Mouse (Mus musculus) liver, embryonic 11.5 days (tissue): ENCODE measurements around the gene Rad9b. TPM values are rescaled to one million over a fixed set of nuclear protein-coding genes. Genes with fewer than 3 reads are reported as not detected.

Experiments used
- ATAC-seq: fragments of 200-750 bp; cut with Nextera tagmentation; replicated peaks from 2 replicates; pipeline ENCODE4 v1.8.0; 2017; ENCODE audit warnings: moderate number of reproducible peaks, mild to moderate bottlenecking, moderate TSS enrichment, moderate library complexity; ENCODE audit not compliant: low FRiP score
- DNase-seq: peaks from one replicate; pipeline ENCODE4 v3.0.0-alpha.2; 2017; ENCODE audit warnings: low spot score
- H3K27ac ChIP-seq: fragments of 300-500 bp; sonication (generic); 2 replicates; pipeline ENCODE4 v1.5.1; 2014; ENCODE audit warnings: mild to moderate bottlenecking, low read depth, low read length, control low read depth
- H3K27me3 ChIP-seq: fragments of 300-500 bp; sonication (generic); replicated peaks from 2 replicates; pipeline ENCODE4 v1.6.1; 2014; ENCODE audit warnings: low read length, mixed read lengths; ENCODE audit not compliant: control insufficient read depth, insufficient read depth
- H3K36me3 ChIP-seq: fragments of 300-500 bp; sonication (generic); 2 replicates; pipeline ENCODE4 v1.6.1; 2014; ENCODE audit warnings: mild to moderate bottlenecking, low read length, moderate library complexity, mixed read lengths; ENCODE audit not compliant: control insufficient read depth, insufficient read depth
- H3K4me1 ChIP-seq: fragments of 300-500 bp; sonication (generic); replicated peaks from 2 replicates; pipeline ENCODE4 v1.6.1; 2014; ENCODE audit warnings: low read length, mixed read lengths; ENCODE audit not compliant: control insufficient read depth, insufficient read depth
- H3K4me2 ChIP-seq: fragments of 300-500 bp; sonication (generic); 2 replicates; pipeline ENCODE4 v1.6.1; 2014; ENCODE audit warnings: mild to moderate bottlenecking, control low read depth, moderate library complexity
- H3K4me3 ChIP-seq: fragments of 300-500 bp; sonication (generic); 2 replicates; pipeline ENCODE4 v1.5.1; 2014; ENCODE audit warnings: low read depth, low read length, control low read depth
- H3K9ac ChIP-seq: fragments of 300-500 bp; sonication (generic); 2 replicates; pipeline ENCODE4 v1.6.1; 2014; ENCODE audit warnings: low read depth, low read length, control low read depth
- H3K9me3 ChIP-seq: fragments of 300-500 bp; sonication (generic); 2 replicates; pipeline ENCODE4 v1.6.1; 2016; ENCODE audit warnings: low read length, inconsistent platforms, mixed read lengths; ENCODE audit not compliant: control insufficient read depth
- WGBS: fragments of 180-500 bp; shearing (Covaris S2); extraction: QIAGEN DNeasy Blood & Tissue Kit; methylation state at CpG from one replicate; pipeline ENCODE4 v1.1.7; 2014; 5-methylcytosine and 5-hydroxymethylcytosine counted together
- polyA plus RNA-seq: library from polyadenylated mRNA; unstranded; fragments of >200 nt; fragmentation: Nextera tagmentation; extraction: Ambion mirVana; gene quantifications from 2 replicates; pipeline ENCODE4 v1.2.1, GENCODE M21; 2014

Rad9b gene
- polyA plus RNA-seq, 1 experiment from 2014 or later, result 7.0 TPM

DNA sequence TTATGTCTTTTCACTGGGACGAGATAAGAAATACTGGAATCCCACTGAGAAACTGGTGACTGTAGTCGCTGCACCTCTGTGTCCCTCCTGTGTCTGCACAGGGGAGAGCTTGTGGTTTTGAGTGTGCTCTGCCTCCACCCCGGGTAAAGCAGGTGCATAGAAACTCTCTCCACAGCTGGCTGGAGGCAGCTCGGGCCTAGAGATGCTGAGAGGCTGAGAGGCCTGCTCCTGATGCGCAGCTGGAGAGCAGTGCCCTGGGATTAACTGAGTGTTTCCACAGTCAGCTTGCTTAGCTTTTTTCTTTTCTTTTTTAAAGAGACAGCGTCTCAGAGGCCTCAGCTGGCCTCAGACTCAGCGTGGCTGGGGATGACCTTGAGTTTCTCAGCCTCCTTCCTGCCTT is 42.3 kb downstream of the Rad9b start:
- no peak overlapping the region for H3K27ac ChIP-seq
- no peak for ATAC-seq
- no peaks in the 10 kb centered on the region for H3K9me3 ChIP-seq
- peaks cover 5% of the 10 kb centered on the region for H3K4me1 ChIP-seq
- peaks cover 10% of the 10 kb centered on the region for H3K36me3 ChIP-seq
- no peak overlapping the region for H3K4me2 ChIP-seq
- no peaks in the 10 kb centered on the region for H3K27me3 ChIP-seq
- H3K4me3 ChIP-seq, result no peak overlapping the region
- 76% methylated on average over 7 of the region's 7 CpGs for WGBS
- DNase-seq, result no peak
- H3K9ac ChIP-seq, result no peak overlapping the region

- no peak overlapping the region for H3K4me3 ChIP-seq
- DNase-seq (no peak), ATAC-seq (no peak)
- peaks cover 7% of the 10 kb centered on the region; the same call in 1 of the 2 replicates for H3K36me3 ChIP-seq
- H3K4me1 ChIP-seq, result peaks cover 5% of the 10 kb centered on the region
- no peak overlapping the region for H3K27ac ChIP-seq
- no peak overlapping the region for H3K9ac ChIP-seq
- no peaks in the 10 kb centered on the region for H3K27me3 ChIP-seq
- no peaks in the 10 kb centered on the region for H3K9me3 ChIP-seq
- no peak overlapping the region for H3K4me2 ChIP-seq
- WGBS, result 88% methylated on average over 8 of the region's 8 CpGs
Observed at GRCm38 (mm10) chr5:122310699-122311098, 43.3 kb downstream of the Rad9b start.

DNA sequence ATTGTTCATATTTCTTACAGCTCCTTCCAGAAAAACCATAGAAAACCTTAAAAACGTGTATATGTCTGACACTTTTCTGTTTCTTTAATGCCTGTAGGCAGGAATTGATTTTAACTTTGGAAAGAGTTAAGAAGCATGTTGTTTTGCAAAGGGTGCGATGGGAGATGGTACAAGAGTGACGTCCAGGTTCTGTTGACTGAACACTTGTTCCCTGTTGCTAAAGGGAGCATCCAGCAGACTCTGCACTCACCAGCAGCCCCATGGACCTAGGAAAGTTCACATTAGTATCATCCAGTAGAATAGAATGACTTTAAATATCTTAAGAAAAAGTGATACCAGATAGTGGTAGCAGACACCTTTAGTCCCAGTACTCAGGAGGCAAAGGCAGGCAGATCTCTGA is 47.5 kb downstream of the Rad9b start:
- peaks cover 16% of the 10 kb centered on the region for H3K4me1 ChIP-seq
- DNase-seq, result no peak
- H3K9ac ChIP-seq, result no peak overlapping the region
- WGBS, result 84% methylated on average over 3 of the region's 3 CpGs
- no peak overlapping the region for H3K27ac ChIP-seq
- no peaks in the 10 kb centered on the region; the same call in 1 of the 2 replicates for H3K36me3 ChIP-seq
- H3K4me3 ChIP-seq, result no peak overlapping the region
- no peaks in the 10 kb centered on the region for H3K9me3 ChIP-seq
- ATAC-seq, result no peak
- no peak overlapping the region for H3K4me2 ChIP-seq
- H3K27me3 ChIP-seq, result no peaks in the 10 kb centered on the region

DNA sequence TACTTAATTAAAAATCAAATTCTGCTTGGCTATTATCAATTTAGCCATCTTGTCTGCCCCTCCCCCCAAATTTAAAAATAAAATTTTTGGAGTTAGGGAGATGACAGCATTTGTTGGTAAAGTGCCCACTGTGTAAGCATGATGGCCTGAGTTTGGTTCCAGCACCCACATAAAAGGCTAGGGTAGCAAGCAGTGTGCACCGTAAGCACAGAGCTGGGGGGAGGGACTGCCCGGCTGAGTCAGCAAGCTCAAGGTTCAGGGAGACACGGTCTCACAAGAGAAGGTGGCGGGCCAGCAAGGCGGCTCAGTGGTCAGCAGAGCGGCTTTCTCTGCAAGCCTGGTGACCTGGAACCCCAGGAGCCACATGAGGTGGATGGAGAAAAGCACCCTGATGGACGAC is 48.6 kb downstream of the Rad9b start:
- DNase-seq (no peak), ATAC-seq (no peak)
- Histone ChIP-seq H3K9me3 (no peaks in the 10 kb centered on the region), H3K4me3 (no peak overlapping the region), H3K4me1 (peaks cover 16% of the 10 kb centered on the region), H3K36me3 (no peaks in the 10 kb centered on the region; the same call in 1 of the 2 replicates), H3K27ac (no peak overlapping the region), H3K4me2 (no peak overlapping the region), H3K27me3 (no peaks in the 10 kb centered on the region), H3K9ac (no peak overlapping the region)
- WGBS, result 87% methylated on average over 7 of the region's 7 CpGs

- peaks cover 16% of the 10 kb centered on the region for H3K4me1 ChIP-seq
- H3K4me3 ChIP-seq, result no peak overlapping the region
- no peaks in the 10 kb centered on the region for H3K27me3 ChIP-seq
- no peak overlapping the region for H3K9ac ChIP-seq
- H3K9me3 ChIP-seq, result no peaks in the 10 kb centered on the region
- no peak overlapping the region for H3K27ac ChIP-seq
- WGBS, result 77% methylated on average over 6 of the region's 6 CpGs
- DNase-seq (no peak), ATAC-seq (no peak)
- no peak overlapping the region for H3K4me2 ChIP-seq
- no peaks in the 10 kb centered on the region; the same call in 1 of the 2 replicates for H3K36me3 ChIP-seq
Observed at GRCm38 (mm10) chr5:122304541-122304940, 49.5 kb downstream of the Rad9b start.

DNA sequence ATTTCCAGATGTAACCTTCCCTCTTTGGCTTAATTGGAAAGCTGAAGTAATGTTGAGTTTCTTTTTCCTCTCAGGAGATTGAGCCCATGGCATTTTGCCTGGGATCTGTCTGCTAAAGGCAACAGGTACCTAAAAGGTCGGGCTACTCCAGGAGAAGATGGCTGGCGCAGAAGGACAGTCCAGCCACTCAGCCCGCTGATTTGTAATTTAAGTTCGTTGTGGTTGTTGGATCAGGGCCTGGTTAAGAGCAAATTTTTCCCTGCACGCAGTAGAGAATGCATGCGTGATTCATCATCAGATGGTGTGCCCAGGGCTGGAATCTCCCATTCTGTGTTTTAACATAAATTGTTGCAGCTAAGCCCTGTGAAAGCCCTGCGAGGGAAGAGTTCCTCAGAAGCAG is 50.1 kb downstream of the Rad9b start:
- Histone ChIP-seq H3K4me1 (peaks cover 16% of the 10 kb centered on the region), H3K4me3 (no peak overlapping the region), H3K27me3 (no peaks in the 10 kb centered on the region), H3K9ac (no peak overlapping the region), H3K27ac (no peak overlapping the region), H3K9me3 (no peaks in the 10 kb centered on the region), H3K4me2 (no peak overlapping the region), H3K36me3 (no peaks in the 10 kb centered on the region; the same call in 1 of the 2 replicates)
- 88% methylated on average over 7 of the region's 7 CpGs for WGBS
- no peak for DNase-seq
- no peak for ATAC-seq

GRCm38 (mm10) chr5:122302810-122303745 is 51.0 kb downstream of the Rad9b start:
- H3K4me2 ChIP-seq, result no peak overlapping the region
- H3K27me3 ChIP-seq, result no peaks in the 10 kb centered on the region
- DNase-seq, result no peak
- ATAC-seq, result no peak; the same call in 1 of the 2 replicates
- H3K9ac ChIP-seq, result no peak overlapping the region
- no peaks in the 10 kb centered on the region; the same call in 1 of the 2 replicates for H3K36me3 ChIP-seq
- WGBS, result 71% methylated on average over 17 of the region's 17 CpGs
- H3K27ac ChIP-seq, result no peak overlapping the region
- H3K4me3 ChIP-seq, result no peak overlapping the region
- H3K4me1 ChIP-seq, result peaks cover 16% of the 10 kb centered on the region
- no peaks in the 10 kb centered on the region for H3K9me3 ChIP-seq

DNA sequence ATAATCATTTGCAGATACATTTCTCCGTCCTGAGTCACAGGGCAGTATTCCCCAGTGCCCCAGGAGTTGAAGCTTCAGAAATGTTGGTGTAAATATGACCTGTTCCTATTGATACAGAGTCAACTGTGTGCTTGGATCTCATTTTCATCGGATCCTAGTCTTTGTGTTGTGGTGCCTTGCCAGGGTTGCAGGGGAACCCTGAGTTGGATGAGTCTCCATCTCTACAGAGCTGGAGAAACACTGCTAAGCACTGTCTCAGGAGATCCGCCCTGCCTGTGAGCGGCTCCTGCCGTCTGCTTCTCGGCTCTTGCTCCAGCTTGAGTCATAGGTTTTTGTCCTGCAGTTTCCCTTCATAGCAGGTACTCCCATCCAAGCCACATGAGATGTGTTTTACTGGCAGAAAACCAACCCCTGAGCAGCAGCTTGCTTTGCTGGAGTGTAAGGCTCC is 53.9 kb downstream of the Rad9b start:
- no peaks in the 10 kb centered on the region for H3K36me3 ChIP-seq
- H3K4me2 ChIP-seq, result no peak overlapping the region
- DNase-seq (no peak), ATAC-seq (no peak)
- H3K4me3 ChIP-seq, result no peak overlapping the region
- H3K4me1 ChIP-seq, result peaks cover 13% of the 10 kb centered on the region
- H3K9me3 ChIP-seq, result no peaks in the 10 kb centered on the region
- H3K9ac ChIP-seq, result no peak overlapping the region
- H3K27ac ChIP-seq, result no peak overlapping the region
- 90% methylated on average over 6 of the region's 6 CpGs for WGBS
- no peaks in the 10 kb centered on the region for H3K27me3 ChIP-seq
